Mouse (Mus musculus): Measurements from ENCODE around the gene Vmn2r70. TPM values are rescaled to one million over a fixed set of nuclear protein-coding genes. Genes with fewer than 3 reads are reported as not detected.

The Vmn2r70 gene
- not detected in 2 replicates for polyA plus RNA-seq (2015; fragmentation: Nextera tagmentation; extraction: Ambion mirVana)

GRCm38 (mm10) chr7:85569092-85569491, at the start of gene Vmn2r70:
TSS of gene Vmn2r70 (minus strand) at chr7:85569192.

DNA sequence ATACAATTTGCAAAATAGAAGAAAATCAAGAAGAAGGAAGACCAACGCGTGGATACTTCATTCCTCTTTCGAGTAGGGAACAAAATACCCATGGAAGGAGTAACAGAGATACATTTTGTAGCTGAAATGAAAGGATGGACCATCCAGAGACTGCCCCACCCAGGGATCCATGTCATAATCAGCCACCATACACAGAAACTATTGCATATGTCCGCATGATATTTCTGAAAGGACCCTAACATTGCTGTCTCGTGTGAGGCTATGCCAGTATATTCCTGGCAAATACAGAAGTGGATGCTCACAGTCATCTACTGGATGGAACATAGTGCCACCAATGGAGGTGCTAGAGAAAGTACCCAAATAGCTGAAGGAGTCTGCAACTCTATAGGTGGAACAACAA, 6.2 kb downstream of the Vmn2r70 start, which contains the start of gene Vmn2r71:
Vmn2r71 (plus strand) TSS at position 301 of the 400 bp plus-strand sequence.

Other genes with a start within 250 kb of the Vmn2r70 start
- not detected in 2 replicates for gene Vmn2r69, start 153.3 kb downstream of the Vmn2r70 start, polyA plus RNA-seq (2015; fragmentation: Nextera tagmentation; extraction: Ambion mirVana)
- gene Vmn2r71, start 6.1 kb downstream of the Vmn2r70 start, polyA plus RNA-seq (2015; fragmentation: Nextera tagmentation; extraction: Ambion mirVana) = not detected in 2 replicates
- not detected in 2 replicates for gene Vmn2r72, start 185.9 kb upstream of the Vmn2r70 start, polyA plus RNA-seq (2015; fragmentation: Nextera tagmentation; extraction: Ambion mirVana)